Mouse (Mus musculus) myocyte (in vitro differentiated cells): ENCODE measurements at regions not wholly inside any gene's neighbourhood (a gene's known extent, or its start where the extent isn't known, plus 50 kb on each side); places are given as distances from the start of the nearest gene placed in this dataset.

Experiments
- H3K27me3 ChIP-seq: one replicate; pipeline ENCODE4 v1.6.1; 2011; ENCODE audit not compliant: control insufficient read depth, insufficient read depth, insufficient read length
- H3K36me3 ChIP-seq: one replicate; pipeline ENCODE4 v1.6.1; 2011; ENCODE audit not compliant: control insufficient read depth, insufficient read depth
- H3K4me2 ChIP-seq: one replicate; pipeline ENCODE4 v1.6.1; 2011; ENCODE audit warnings: low read depth, control low read depth
- H3K4me3 ChIP-seq: one replicate; pipeline ENCODE4 v1.5.1; 2011; ENCODE audit warnings: mild to moderate bottlenecking, control low read depth, moderate library complexity
- H3K79me2 ChIP-seq: one replicate; pipeline ENCODE4 v1.6.1; 2011; ENCODE audit not compliant: control insufficient read depth, insufficient read depth
- H3ac ChIP-seq: one replicate; pipeline ENCODE4 v1.6.1; 2011; ENCODE audit not compliant: control insufficient read depth, insufficient read length
- CEBPB ChIP-seq: IDR thresholded peaks from 2 replicates; pipeline ENCODE4 v1.6.1; 2011; ENCODE audit warnings: mild to moderate bottlenecking, moderate library complexity; ENCODE audit not compliant: poor library complexity, insufficient read depth, severe bottlenecking
- E2F4 ChIP-seq: IDR thresholded peaks from one replicate; pipeline ENCODE4 v1.6.1; 2011; ENCODE audit warnings: mild to moderate bottlenecking, control low read depth, moderate library complexity; ENCODE audit not compliant: insufficient read depth
- MAX ChIP-seq: IDR thresholded peaks from one replicate; pipeline ENCODE4 v1.6.1; 2011; ENCODE audit warnings: low read depth, mild to moderate bottlenecking, control low read depth
- MYOD1 ChIP-seq, 3 experiments: IDR thresholded peaks; one replicate each; pipeline ENCODE4 v1.6.1; 2011; ENCODE audit warnings: control low read depth in 2 of 3, low read depth in 2 of 3, mild to moderate bottlenecking in 2 of 3, moderate library complexity in 1 of 3; ENCODE audit not compliant: insufficient read length in 2 of 3, control insufficient read depth in 1 of 3
- MYOG ChIP-seq, 3 experiments: IDR thresholded peaks; one replicate each; pipeline ENCODE4 v1.6.1; 2011; ENCODE audit warnings: control low read depth in 2 of 3, low read depth in 2 of 3, mild to moderate bottlenecking in 2 of 3; ENCODE audit not compliant: insufficient read length in 2 of 3, control insufficient read depth in 1 of 3, insufficient read depth in 1 of 3
- POLR2A ChIP-seq: IDR thresholded peaks from one replicate; pipeline ENCODE4 v1.6.1; 2011; ENCODE audit warnings: low read depth, mild to moderate bottlenecking, control low read depth, moderate library complexity; ENCODE audit not compliant: insufficient read length
- POLR2AphosphoS2 ChIP-seq: IDR thresholded peaks from one replicate; pipeline ENCODE4 v1.6.1; 2011; ENCODE audit warnings: low read depth, control low read depth; ENCODE audit not compliant: insufficient read length
- REST ChIP-seq: IDR thresholded peaks from one replicate; pipeline ENCODE4 v1.6.1; 2011; ENCODE audit warnings: mild to moderate bottlenecking, control low read depth, moderate library complexity; ENCODE audit not compliant: insufficient read depth, insufficient read length
- SRF ChIP-seq: IDR thresholded peaks from one replicate; pipeline ENCODE4 v1.6.1; 2011; ENCODE audit warnings: low read depth; ENCODE audit not compliant: control insufficient read depth, insufficient read length
- TCF12 ChIP-seq: IDR thresholded peaks from one replicate; pipeline ENCODE4 v1.6.1; 2011; ENCODE audit warnings: mild to moderate bottlenecking, control low read depth; ENCODE audit not compliant: poor library complexity, insufficient read depth, severe bottlenecking
- TCF3 ChIP-seq: IDR thresholded peaks from one replicate; pipeline ENCODE4 v1.6.1; 2011; ENCODE audit warnings: low read depth, control low read depth; ENCODE audit not compliant: insufficient read length
- USF1 ChIP-seq: IDR thresholded peaks from one replicate; pipeline ENCODE4 v1.6.1; 2011; ENCODE audit warnings: low read depth, mild to moderate bottlenecking, control low read depth, moderate library complexity

- Histone ChIP-seq H3K27me3 (no peaks in the 10 kb centered on the region), H3K36me3 (no peaks in the 10 kb centered on the region), H3K4me2 (no peak overlapping the region), H3ac (no peak overlapping the region), H3K4me3 (no peak overlapping the region), H3K79me2 (no peaks in the 10 kb centered on the region)
- TF ChIP-seq TCF3, result no peak
- TF ChIP-seq E2F4, result no peak
- TF ChIP-seq MYOD1 (IDR thresholded peaks at IDR 0.05; ENCODE audit: control insufficient read depth in 1 of 3, insufficient read length in 2 of 3, low read depth in 2 of 3), result no peak
- TF ChIP-seq REST, result no peak
- TF ChIP-seq SRF, result no peak
- no peak for TF ChIP-seq TCF12
Observed at GRCm38 (mm10) chr11:89932231-89932865, 70.3 kb downstream of the Pctp start.

GRCm38 (mm10) chr11:89929115-89929988 is 73.3 kb downstream of the Pctp start:
- Histone ChIP-seq H3K4me2 (no peak overlapping the region), H3K27me3 (no peaks in the 10 kb centered on the region), H3K79me2 (no peaks in the 10 kb centered on the region), H3K4me3 (no peak overlapping the region), H3K36me3 (no peaks in the 10 kb centered on the region), H3ac (no peak overlapping the region)
- TF ChIP-seq CEBPB (no peak), POLR2A (no peak), MAX (no peak), POLR2AphosphoS2 (no peak), TCF3 (no peak), E2F4 (no peak), REST (no peak), MYOD1 (IDR thresholded peaks at IDR 0.05; ENCODE audit: control insufficient read depth in 1 of 3, insufficient read length in 2 of 3, low read depth in 2 of 3) (no peak), USF1 (no peak), MYOG (IDR thresholded peaks at IDR 0.05; ENCODE audit: control insufficient read depth in 1 of 3, insufficient read depth in 1 of 3, insufficient read length in 2 of 3, low read depth in 2 of 3) (no peak), TCF12 (no peak), SRF (no peak)

DNA sequence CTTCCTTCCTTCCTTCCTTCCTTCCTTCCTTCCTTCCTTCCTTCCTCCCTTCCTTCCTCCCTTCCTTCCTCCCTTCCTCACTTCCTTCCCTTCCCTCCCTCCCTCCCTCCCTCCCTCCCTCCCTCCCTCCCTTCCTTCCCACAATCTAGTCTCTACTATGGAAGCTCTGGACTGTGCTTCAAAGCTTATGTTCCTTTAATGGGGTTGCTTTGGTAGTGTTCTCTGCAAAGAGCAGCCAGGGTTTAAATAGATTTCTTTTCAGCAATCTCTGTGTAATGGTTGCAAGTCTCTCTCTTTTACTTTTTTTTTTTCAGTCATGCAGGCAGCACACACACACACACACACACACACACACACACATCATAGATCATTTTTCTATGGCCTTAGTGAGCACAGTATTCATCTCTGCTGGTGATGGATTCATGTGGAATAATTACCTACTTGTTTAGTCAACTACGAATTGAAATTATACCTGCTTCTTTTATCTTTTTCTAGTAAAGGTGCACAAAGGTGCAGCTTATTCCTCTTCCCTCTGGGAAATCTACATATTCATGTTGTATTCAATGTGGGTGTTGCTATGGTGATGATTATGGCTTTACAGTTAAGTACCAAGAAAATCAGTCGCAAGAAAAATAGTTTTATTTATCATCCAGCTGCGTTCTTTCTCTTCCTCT is 75.1 kb downstream of the Pctp start:
- TF ChIP-seq USF1 (no peak), MYOG (IDR thresholded peaks at IDR 0.05; ENCODE audit: control insufficient read depth in 1 of 3, insufficient read depth in 1 of 3, insufficient read length in 2 of 3, low read depth in 2 of 3) (no peak), MYOD1 (IDR thresholded peaks at IDR 0.05; ENCODE audit: control insufficient read depth in 1 of 3, insufficient read length in 2 of 3, low read depth in 2 of 3) (no peak), POLR2A (no peak), CEBPB (no peak), SRF (no peak), E2F4 (no peak), TCF12 (no peak), POLR2AphosphoS2 (no peak), MAX (no peak), TCF3 (no peak)

DNA sequence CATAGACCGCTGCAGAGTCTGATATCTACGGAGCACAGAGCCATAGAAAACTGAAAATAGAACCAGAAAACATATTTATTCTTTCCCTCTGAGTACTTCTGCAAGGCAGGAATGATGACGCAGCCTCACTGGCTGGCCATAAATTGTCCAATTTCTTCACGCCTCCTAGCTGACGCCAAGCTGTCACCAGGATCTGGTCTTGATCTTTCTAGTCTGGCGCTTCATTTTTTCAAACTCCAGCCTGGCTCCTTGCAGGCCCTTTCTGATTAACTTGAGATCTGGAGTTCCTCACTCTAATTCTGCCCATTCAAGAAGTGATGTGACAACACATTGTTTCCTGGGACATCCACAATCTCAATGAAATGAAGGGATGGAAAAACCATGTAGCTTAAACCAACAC is 80.1 kb downstream of the Pctp start:
- H3K79me2 ChIP-seq, result no peaks in the 10 kb centered on the region
- H3K4me3 ChIP-seq, result no peak overlapping the region
- TF ChIP-seq MYOG (IDR thresholded peaks at IDR 0.05; ENCODE audit: control insufficient read depth in 1 of 3, insufficient read depth in 1 of 3, insufficient read length in 2 of 3, low read depth in 2 of 3) (no peak), MYOD1 (IDR thresholded peaks at IDR 0.05; ENCODE audit: control insufficient read depth in 1 of 3, insufficient read length in 2 of 3, low read depth in 2 of 3) (no peak), REST (no peak), USF1 (no peak), CEBPB (no peak), SRF (no peak), E2F4 (no peak), POLR2AphosphoS2 (no peak), MAX (no peak)
- H3K36me3 ChIP-seq, result no peaks in the 10 kb centered on the region
- H3ac ChIP-seq, result no peak overlapping the region
- no peak overlapping the region for H3K4me2 ChIP-seq
- H3K27me3 ChIP-seq, result no peaks in the 10 kb centered on the region

More for the DNA sequence above, 75.1 kb downstream of the Pctp start:
- no peak overlapping the region for H3K4me3 ChIP-seq
- no peaks in the 10 kb centered on the region for H3K36me3 ChIP-seq
- H3ac ChIP-seq, result no peak overlapping the region
- H3K27me3 ChIP-seq, result no peaks in the 10 kb centered on the region
- no peak overlapping the region for H3K4me2 ChIP-seq
- no peaks in the 10 kb centered on the region for H3K79me2 ChIP-seq
